Mouse (Mus musculus) limb, embryonic 15.5 days (tissue): Measurements from ENCODE around the gene Prkg1. TPM values are rescaled to one million over a fixed set of nuclear protein-coding genes. Genes with fewer than 3 reads are reported as not detected.

ENCODE experiments used
- ATAC-seq: fragments of 200-750 bp; cut with Nextera tagmentation; 2 replicates; pipeline ENCODE4 v1.8.0; 2017; ENCODE audit warnings: low read depth, moderate TSS enrichment; ENCODE audit not compliant: insufficient number of reproducible peaks, low FRiP score, low TSS enrichment
- H3K27ac ChIP-seq: fragments of 300-500 bp; sonication (generic); 2 replicates; pipeline ENCODE4 v1.5.1; 2015; ENCODE audit warnings: moderate library complexity, mild to moderate bottlenecking, inconsistent platforms
- H3K27me3 ChIP-seq: fragments of 300-500 bp; sonication (generic); 2 replicates; pipeline ENCODE4 v1.6.1; 2015; ENCODE audit warnings: inconsistent platforms
- H3K36me3 ChIP-seq: fragments of 300-500 bp; sonication (generic); 2 replicates; pipeline ENCODE4 v1.6.1; 2015; ENCODE audit warnings: inconsistent platforms
- H3K4me1 ChIP-seq: fragments of 300-500 bp; sonication (generic); 2 replicates; pipeline ENCODE4 v1.6.1; 2015; ENCODE audit warnings: inconsistent platforms
- H3K4me2 ChIP-seq: fragments of 300-500 bp; sonication (generic); 2 replicates; pipeline ENCODE4 v1.6.1; 2015; ENCODE audit warnings: mild to moderate bottlenecking, inconsistent platforms
- H3K4me3 ChIP-seq: fragments of 300-500 bp; sonication (generic); 2 replicates; pipeline ENCODE4 v1.5.1; 2015; ENCODE audit warnings: mild to moderate bottlenecking, inconsistent platforms
- H3K9ac ChIP-seq: fragments of 300-500 bp; sonication (generic); 2 replicates; pipeline ENCODE4 v1.6.1; 2015; ENCODE audit warnings: inconsistent platforms
- H3K9me3 ChIP-seq: fragments of 300-500 bp; sonication (generic); 2 replicates; pipeline ENCODE4 v1.6.1; 2016; ENCODE audit warnings: inconsistent platforms
- WGBS: fragments of 180-500 bp; shearing (Covaris S2); methylation state at CpG from one replicate; pipeline ENCODE4 v1.1.7; 2015; 5-methylcytosine and 5-hydroxymethylcytosine counted together
- polyA plus RNA-seq: library from polyadenylated mRNA; unstranded; fragments of >200 nt; fragmentation: Nextera tagmentation; extraction: Ambion mirVana; gene quantifications from 2 replicates; pipeline ENCODE4 v1.2.1, GENCODE M21; 2015

Prkg1 gene
- polyA plus RNA-seq, 1 experiment from 2014 or later = 6.6 TPM

- no peak overlapping the region for H3K4me3 ChIP-seq
- no peak for ATAC-seq
- no peak overlapping the region for H3K4me2 ChIP-seq
- WGBS = 69% methylated on average over 8 of the region's 8 CpGs
- H3K36me3 ChIP-seq = no peaks in the 10 kb centered on the region
- H3K4me1 ChIP-seq = no peaks in the 10 kb centered on the region
- H3K9me3 ChIP-seq = no peaks in the 10 kb centered on the region
- H3K9ac ChIP-seq = no peak overlapping the region
- H3K27ac ChIP-seq = no peak overlapping the region
- no peaks in the 10 kb centered on the region for H3K27me3 ChIP-seq
These were observed 587.4 kb downstream of the Prkg1 start for GRCm38 (mm10) chr19:31177279-31177922.

GRCm38 (mm10) chr19:31170985-31171384, 593.8 kb downstream of the Prkg1 start:
- Histone ChIP-seq H3K4me1 (no peaks in the 10 kb centered on the region), H3K9me3 (no peaks in the 10 kb centered on the region), H3K27me3 (no peaks in the 10 kb centered on the region), H3K36me3 (no peaks in the 10 kb centered on the region), H3K9ac (no peak overlapping the region), H3K4me3 (no peak overlapping the region), H3K4me2 (no peak overlapping the region), H3K27ac (no peak overlapping the region)
- no peak for ATAC-seq
- WGBS = 42% methylated on average over 1 of the region's 1 CpGs

GRCm38 (mm10) chr19:31158944-31159460, 605.8 kb downstream of the Prkg1 start:
- H3K4me3 ChIP-seq = no peak overlapping the region
- H3K4me1 ChIP-seq = no peaks in the 10 kb centered on the region
- H3K9me3 ChIP-seq = no peaks in the 10 kb centered on the region
- no peaks in the 10 kb centered on the region for H3K27me3 ChIP-seq
- ATAC-seq = no peak
- no peak overlapping the region for H3K9ac ChIP-seq
- H3K4me2 ChIP-seq = no peak overlapping the region
- 85% methylated on average over 6 of the region's 6 CpGs for WGBS
- H3K36me3 ChIP-seq = no peaks in the 10 kb centered on the region
- H3K27ac ChIP-seq = no peak overlapping the region

GRCm38 (mm10) chr19:31153399-31153798, 611.4 kb downstream of the Prkg1 start:
- Histone ChIP-seq H3K27me3 (no peaks in the 10 kb centered on the region), H3K27ac (no peak overlapping the region), H3K4me3 (no peak overlapping the region), H3K4me2 (no peak overlapping the region), H3K9me3 (no peaks in the 10 kb centered on the region), H3K36me3 (no peaks in the 10 kb centered on the region), H3K9ac (no peak overlapping the region), H3K4me1 (no peaks in the 10 kb centered on the region)
- WGBS = 53% methylated on average over 5 of the region's 5 CpGs
- ATAC-seq = no peak

GRCm38 (mm10) chr19:31149902-31150301, 614.9 kb downstream of the Prkg1 start:
- Histone ChIP-seq H3K9ac (no peak overlapping the region), H3K27ac (no peak overlapping the region), H3K27me3 (no peaks in the 10 kb centered on the region), H3K4me2 (no peak overlapping the region), H3K36me3 (no peaks in the 10 kb centered on the region), H3K4me1 (no peaks in the 10 kb centered on the region), H3K9me3 (no peaks in the 10 kb centered on the region), H3K4me3 (no peak overlapping the region)
- ATAC-seq = no peak
- 89% methylated on average over 2 of the region's 2 CpGs for WGBS

GRCm38 (mm10) chr19:31147457-31147856, 617.4 kb downstream of the Prkg1 start:
- WGBS = 79% methylated on average over 2 of the region's 2 CpGs
- Histone ChIP-seq H3K9ac (no peak overlapping the region), H3K4me2 (no peak overlapping the region), H3K4me1 (no peaks in the 10 kb centered on the region), H3K27me3 (no peaks in the 10 kb centered on the region), H3K27ac (no peak overlapping the region), H3K9me3 (no peaks in the 10 kb centered on the region), H3K36me3 (no peaks in the 10 kb centered on the region), H3K4me3 (no peak overlapping the region)
- no peak for ATAC-seq

- H3K4me2 ChIP-seq = no peak overlapping the region
- no peaks in the 10 kb centered on the region for H3K36me3 ChIP-seq
- no peak overlapping the region for H3K27ac ChIP-seq
- no peak for ATAC-seq
- H3K4me1 ChIP-seq = no peaks in the 10 kb centered on the region
- no peak overlapping the region for H3K4me3 ChIP-seq
- H3K27me3 ChIP-seq = no peaks in the 10 kb centered on the region
- 81% methylated on average over 3 of the region's 3 CpGs for WGBS
- H3K9ac ChIP-seq = no peak overlapping the region
- no peaks in the 10 kb centered on the region for H3K9me3 ChIP-seq
These were observed 618.7 kb downstream of the Prkg1 start for GRCm38 (mm10) chr19:31146156-31146555.

- Histone ChIP-seq H3K4me3 (no peak overlapping the region), H3K27me3 (no peaks in the 10 kb centered on the region), H3K9ac (no peak overlapping the region), H3K4me1 (no peaks in the 10 kb centered on the region), H3K36me3 (no peaks in the 10 kb centered on the region), H3K27ac (no peak overlapping the region), H3K9me3 (no peaks in the 10 kb centered on the region), H3K4me2 (no peak overlapping the region)
- WGBS = 68% methylated on average over 7 of the region's 7 CpGs
- ATAC-seq = no peak
These were observed 622.9 kb downstream of the Prkg1 start for GRCm38 (mm10) chr19:31141905-31142304.

GRCm38 (mm10) chr19:31136316-31136715, 628.5 kb downstream of the Prkg1 start:
- 40% methylated on average over 2 of the region's 2 CpGs for WGBS
- no peak overlapping the region for H3K4me3 ChIP-seq
- H3K36me3 ChIP-seq = no peaks in the 10 kb centered on the region
- no peaks in the 10 kb centered on the region for H3K27me3 ChIP-seq
- H3K9ac ChIP-seq = no peak overlapping the region
- no peak overlapping the region for H3K4me2 ChIP-seq
- H3K9me3 ChIP-seq = no peaks in the 10 kb centered on the region
- no peaks in the 10 kb centered on the region for H3K4me1 ChIP-seq
- H3K27ac ChIP-seq = no peak overlapping the region
- ATAC-seq = no peak

- Histone ChIP-seq H3K27ac (no peak overlapping the region), H3K36me3 (no peaks in the 10 kb centered on the region), H3K27me3 (no peaks in the 10 kb centered on the region), H3K4me1 (no peaks in the 10 kb centered on the region), H3K4me2 (no peak overlapping the region), H3K4me3 (no peak overlapping the region), H3K9ac (no peak overlapping the region), H3K9me3 (no peaks in the 10 kb centered on the region)
- 66% methylated on average over 8 of the region's 8 CpGs for WGBS
- no peak for ATAC-seq
These were observed 632.2 kb downstream of the Prkg1 start for GRCm38 (mm10) chr19:31132614-31133013.

- Histone ChIP-seq H3K27me3 (no peaks in the 10 kb centered on the region), H3K36me3 (no peaks in the 10 kb centered on the region), H3K9me3 (no peaks in the 10 kb centered on the region), H3K9ac (no peak overlapping the region), H3K4me3 (no peak overlapping the region), H3K27ac (no peak overlapping the region), H3K4me1 (no peaks in the 10 kb centered on the region), H3K4me2 (no peak overlapping the region)
- no peak for ATAC-seq
- WGBS = 81% methylated on average over 3 of the region's 3 CpGs
These were observed 640.2 kb downstream of the Prkg1 start for GRCm38 (mm10) chr19:31124628-31125027.

GRCm38 (mm10) chr19:31114690-31115089, 650.1 kb downstream of the Prkg1 start:
- 20% methylated on average over 4 of the region's 4 CpGs for WGBS
- H3K9ac ChIP-seq = no peak overlapping the region
- no peak overlapping the region for H3K27ac ChIP-seq
- no peak for ATAC-seq
- H3K9me3 ChIP-seq = no peaks in the 10 kb centered on the region
- no peaks in the 10 kb centered on the region for H3K27me3 ChIP-seq
- H3K36me3 ChIP-seq = no peaks in the 10 kb centered on the region
- no peaks in the 10 kb centered on the region for H3K4me1 ChIP-seq
- no peak overlapping the region for H3K4me2 ChIP-seq
- H3K4me3 ChIP-seq = no peak overlapping the region
